Mouse (Mus musculus): ENCODE measurements around the gene Slc25a14. TPM values are rescaled to one million over a fixed set of nuclear protein-coding genes. Genes with fewer than 3 reads are reported as not detected.

Gene Slc25a14
- 9.0 and 9.2 TPM in 2 replicates for polyA plus RNA-seq (2015; fragmentation: Nextera tagmentation; extraction: Ambion mirVana)

DNA sequence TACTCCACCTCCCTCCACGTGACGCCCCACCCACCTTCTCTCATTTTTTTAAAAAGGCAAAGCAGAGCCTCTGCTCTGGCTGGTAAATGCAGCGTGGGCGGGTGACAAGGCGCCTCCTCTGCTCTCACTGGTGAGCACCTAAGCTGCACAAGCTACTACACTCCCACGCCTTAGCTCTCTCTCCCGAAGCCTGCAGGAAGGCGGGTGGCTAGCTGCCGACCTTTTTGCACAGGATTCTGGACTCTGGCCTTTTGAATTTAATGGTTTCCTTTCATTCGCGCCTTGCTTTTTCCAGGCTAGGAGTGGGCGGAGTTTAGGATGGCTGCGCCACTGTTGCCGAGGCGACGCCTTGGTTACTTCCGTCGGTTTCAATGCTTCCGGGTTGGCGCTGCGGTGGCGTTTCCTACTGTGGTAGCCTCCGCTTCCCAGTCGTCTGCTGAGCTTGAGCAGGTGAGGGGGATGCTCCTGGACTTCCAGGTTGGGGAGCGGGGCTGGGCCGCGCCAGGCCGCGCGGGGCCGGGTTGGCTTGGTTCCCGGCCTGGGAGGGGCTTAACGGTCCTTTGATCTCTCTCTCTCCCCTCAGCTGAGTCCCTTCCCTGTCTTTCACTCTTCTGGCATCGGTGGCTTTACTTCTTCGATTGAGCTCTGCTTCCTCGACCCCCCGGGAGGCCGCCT lies at the start of gene Slc25a14:
Gene Slc25a14 (plus strand): TSS at position 35 of the 675 bp plus-strand sequence.
- DNase-seq (ENCODE audit: low spot score) (peak; percentile 89), ATAC-seq (peak; percentile 98)
- H3K4me1 ChIP-seq (ENCODE audit: insufficient read depth, low read depth, low read length), result no peaks in the 10 kb centered on the region
- 0 out of 2 replicates have a peak within 1 kb of the TSS, but pooled peaks have one; percentile 23 for H3K9ac ChIP-seq (replicated peaks; ENCODE audit: low read depth)
- H3K36me3 ChIP-seq (ENCODE audit: insufficient read depth, low read length), result no peaks in the 10 kb centered on the region
- no peak within 1 kb of the TSS for H3K27ac ChIP-seq (ENCODE audit: low read length)
- H3K9me3 ChIP-seq (ENCODE audit: low read length), result no peaks in the 10 kb centered on the region
- TF ChIP-seq EP300 (IDR thresholded peaks at IDR 0.05) (no peak), CTCF (IDR thresholded peaks at IDR 0.05) (no peak)
- no peaks in the 10 kb centered on the region for H3K27me3 ChIP-seq (replicated peaks; ENCODE audit: insufficient read depth, low read length)
- H3K4me2 ChIP-seq (replicated peaks; ENCODE audit: low read depth, low read length), result peak within 1 kb of the TSS; percentile 58
- WGBS, result 9% methylated on average over 35 of the region's 38 CpGs
- peak within 1 kb of the TSS; percentile 56 for H3K4me3 ChIP-seq (ENCODE audit: low read depth, low read length)

GRCm38 (mm10) chrX:48583332-48583731 lies 39.9 kb upstream of the Slc25a14 start:
- H3K27me3 ChIP-seq (replicated peaks; ENCODE audit: insufficient read depth, low read length), result no peaks in the 10 kb centered on the region
- H3K36me3 ChIP-seq (ENCODE audit: insufficient read depth, low read length), result no peaks in the 10 kb centered on the region
- ATAC-seq, result no peak
- H3K4me1 ChIP-seq (ENCODE audit: insufficient read depth, low read depth, low read length), result no peaks in the 10 kb centered on the region
- TF ChIP-seq CTCF (IDR thresholded peaks at IDR 0.05) (no peak), EP300 (IDR thresholded peaks at IDR 0.05) (no peak)
- no peak overlapping the region for H3K27ac ChIP-seq (ENCODE audit: low read length)
- H3K4me3 ChIP-seq (ENCODE audit: low read depth, low read length), result no peak overlapping the region
- H3K9me3 ChIP-seq (ENCODE audit: low read length), result no peaks in the 10 kb centered on the region
- DNase-seq (ENCODE audit: low spot score), result no peak
- no peak overlapping the region for H3K9ac ChIP-seq (replicated peaks; ENCODE audit: low read depth)
- no peak overlapping the region for H3K4me2 ChIP-seq (replicated peaks; ENCODE audit: low read depth, low read length)

- H3K9ac ChIP-seq (replicated peaks; ENCODE audit: low read depth), result peak overlapping the region; percentile 48
- 21% methylated on average over 10 of the region's 15 CpGs for WGBS
- peak overlapping the region; percentile 53 for H3K4me2 ChIP-seq (replicated peaks; ENCODE audit: low read depth, low read length)
- no peaks in the 10 kb centered on the region for H3K9me3 ChIP-seq (ENCODE audit: low read length)
- peak overlapping the region; percentile 53 for H3K4me3 ChIP-seq (ENCODE audit: low read depth, low read length)
- DNase-seq (ENCODE audit: low spot score), result no peak
- H3K27me3 ChIP-seq (replicated peaks; ENCODE audit: insufficient read depth, low read length), result no peaks in the 10 kb centered on the region
- ATAC-seq, result no peak
- H3K4me1 ChIP-seq (ENCODE audit: insufficient read depth, low read depth, low read length), result no peaks in the 10 kb centered on the region
- peak overlapping the region; percentile 54; the same call in 1 of the 2 replicates for H3K27ac ChIP-seq (ENCODE audit: low read length)
- H3K36me3 ChIP-seq (ENCODE audit: insufficient read depth, low read length), result no peaks in the 10 kb centered on the region
- TF ChIP-seq CTCF (IDR thresholded peaks at IDR 0.05) (no peak), EP300 (IDR thresholded peaks at IDR 0.05) (no peak)
Observed at GRCm38 (mm10) chrX:48593721-48594098, 29.5 kb upstream of the Slc25a14 start.

DNA sequence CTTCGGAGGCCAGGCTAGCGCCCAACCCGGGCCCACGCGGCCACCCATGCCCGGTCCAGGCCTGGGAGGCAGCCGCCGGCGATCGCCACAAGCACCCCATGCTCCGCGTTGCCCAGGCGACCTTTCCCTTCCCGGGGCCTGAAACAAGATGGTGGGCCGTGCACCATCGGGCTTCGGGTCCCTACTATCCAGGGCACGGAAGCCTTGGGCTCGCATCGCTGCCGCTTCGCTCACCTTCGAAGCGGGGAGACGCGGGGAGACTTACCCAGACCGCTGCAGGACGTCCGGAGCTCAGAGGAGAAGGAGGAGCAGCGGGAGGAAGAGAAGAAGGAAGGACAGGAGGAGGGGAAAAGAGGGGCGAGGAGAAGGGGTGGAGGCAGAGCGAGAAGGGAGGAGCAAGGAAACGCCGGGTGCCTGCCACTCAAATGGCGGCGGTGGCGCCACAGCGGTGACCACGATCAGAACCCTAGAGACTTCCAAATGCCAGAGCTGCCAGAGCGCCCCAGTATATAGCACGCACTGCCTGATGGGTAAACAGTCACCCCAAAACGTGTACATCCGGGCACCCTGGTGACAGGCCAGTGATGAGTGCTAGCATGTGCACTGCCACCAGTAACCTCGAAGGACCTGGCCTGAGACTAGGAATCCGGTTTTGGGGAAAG lies 29.0 kb upstream of the Slc25a14 start, which contains the start of gene Zfp280c:
Gene Zfp280c (minus strand): TSS at position 406 of the 662 bp plus-strand sequence.
- peak; percentile 95 for ATAC-seq
- peak within 1 kb of the TSS; percentile 48 for H3K9ac ChIP-seq (replicated peaks; ENCODE audit: low read depth)

GRCm38 (mm10) chrX:48596053-48596452 lies 27.2 kb upstream of the Slc25a14 start:
- no peak for TF ChIP-seq CTCF (IDR thresholded peaks at IDR 0.05)
- TF ChIP-seq EP300 (IDR thresholded peaks at IDR 0.05), result no peak
- no peaks in the 10 kb centered on the region for H3K27me3 ChIP-seq (replicated peaks; ENCODE audit: insufficient read depth, low read length)
- H3K4me3 ChIP-seq (ENCODE audit: low read depth, low read length), result no peak overlapping the region

More for the DNA sequence above, 29.0 kb upstream of the Slc25a14 start, which contains the start of gene Zfp280c:
- 20% methylated on average over 31 of the region's 45 CpGs for WGBS
- no peak for TF ChIP-seq CTCF (IDR thresholded peaks at IDR 0.05)
- no peak for TF ChIP-seq EP300 (IDR thresholded peaks at IDR 0.05)
- Histone ChIP-seq H3K27me3 (replicated peaks; ENCODE audit: insufficient read depth, low read length) (no peaks in the 10 kb centered on the region), H3K4me2 (replicated peaks; ENCODE audit: low read depth, low read length) (peak within 1 kb of the TSS; percentile 53), H3K4me1 (ENCODE audit: insufficient read depth, low read depth, low read length) (no peaks in the 10 kb centered on the region), H3K9me3 (ENCODE audit: low read length) (no peaks in the 10 kb centered on the region), H3K36me3 (ENCODE audit: insufficient read depth, low read length) (no peaks in the 10 kb centered on the region), H3K4me3 (ENCODE audit: low read depth, low read length) (peak within 1 kb of the TSS; percentile 53), H3K27ac (ENCODE audit: low read length) (peak within 1 kb of the TSS; percentile 54; the same call in 1 of the 2 replicates)
- peak; percentile 86 for DNase-seq (ENCODE audit: low spot score)

DNA sequence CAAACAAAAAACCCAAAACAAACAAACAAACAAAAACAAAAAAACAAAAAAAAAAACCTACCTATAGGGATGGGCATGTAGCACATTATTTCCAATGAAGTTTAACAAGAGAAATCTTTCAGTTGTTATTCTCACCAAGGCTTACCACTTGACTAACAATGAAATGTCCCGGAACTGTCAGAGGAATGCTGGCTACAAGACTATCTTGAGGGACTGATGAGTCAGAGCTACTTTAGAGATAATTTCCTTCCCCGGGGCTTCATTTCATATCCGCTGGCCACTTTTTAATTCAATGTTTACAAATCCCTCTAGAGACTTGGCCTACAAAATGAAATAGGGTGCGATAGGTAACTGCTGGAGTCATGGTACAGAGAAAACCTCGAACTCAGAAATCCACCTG lies 26.3 kb upstream of the Slc25a14 start:
- Histone ChIP-seq H3K4me3 (ENCODE audit: low read depth, low read length) (no peak overlapping the region), H3K4me1 (ENCODE audit: insufficient read depth, low read depth, low read length) (no peaks in the 10 kb centered on the region), H3K9ac (replicated peaks; ENCODE audit: low read depth) (no peak overlapping the region), H3K4me2 (replicated peaks; ENCODE audit: low read depth, low read length) (no peak overlapping the region), H3K27ac (ENCODE audit: low read length) (no peak overlapping the region), H3K36me3 (ENCODE audit: insufficient read depth, low read length) (no peaks in the 10 kb centered on the region), H3K27me3 (replicated peaks; ENCODE audit: insufficient read depth, low read length) (no peaks in the 10 kb centered on the region), H3K9me3 (ENCODE audit: low read length) (no peaks in the 10 kb centered on the region)
- no peak for ATAC-seq
- WGBS, result 78% methylated on average over 5 of the region's 5 CpGs
- TF ChIP-seq EP300 (IDR thresholded peaks at IDR 0.05), result no peak
- TF ChIP-seq CTCF (IDR thresholded peaks at IDR 0.05), result no peak
- no peak for DNase-seq (ENCODE audit: low spot score)

More at GRCm38 (mm10) chrX:48596053-48596452, 27.2 kb upstream of the Slc25a14 start:
- Histone ChIP-seq H3K4me2 (replicated peaks; ENCODE audit: low read depth, low read length) (no peak overlapping the region), H3K9me3 (ENCODE audit: low read length) (no peaks in the 10 kb centered on the region), H3K27ac (ENCODE audit: low read length) (no peak overlapping the region), H3K36me3 (ENCODE audit: insufficient read depth, low read length) (no peaks in the 10 kb centered on the region), H3K4me1 (ENCODE audit: insufficient read depth, low read depth, low read length) (no peaks in the 10 kb centered on the region), H3K9ac (replicated peaks; ENCODE audit: low read depth) (no peak overlapping the region)
- no peak for ATAC-seq
- no peak for DNase-seq (ENCODE audit: low spot score)
- WGBS, result 83% methylated on average over 9 of the region's 9 CpGs
